Mouse (Mus musculus): ENCODE measurements at regions not wholly inside any gene's neighbourhood (a gene's known extent, or its start where the extent isn't known, plus 50 kb on each side); places are given as distances from the start of the nearest gene placed in this dataset.

- TF ChIP-seq CTCF (conservative IDR thresholded peaks at IDR 0.05; ENCODE audit: low read length) (no peak), NANOG (IDR thresholded peaks at IDR 0.05; ENCODE audit: borderline replicate concordance, low read length) (no peak), POU5F1 (IDR thresholded peaks at IDR 0.05; ENCODE audit: borderline replicate concordance, low read length) (no peak)
Observed at GRCm38 (mm10) chr8:126652151-126652550, 58.4 kb upstream of the Irf2bp2 start.

All from E14TG2a.4 (cell line).